Mouse (Mus musculus) stomach, postnatal 0 days (tissue): ENCODE data around the gene Sec16a.

Source experiments
- CTCF ChIP-seq: IDR thresholded peaks from 2 replicates; pipeline ENCODE4 v1.5.1; 2016; ENCODE audit warnings: antibody characterized with exemption, low read depth, mild to moderate bottlenecking, moderate library complexity
- EP300 ChIP-seq: optimal IDR thresholded peaks from 2 replicates; pipeline ENCODE3; 2016; ENCODE audit warnings: antibody characterized with exemption

- peak; percentile 63 for TF ChIP-seq CTCF
- TF ChIP-seq EP300 = no peak
Observed at GRCm38 (mm10) chr2:26474789-26475504, 29.9 kb upstream of the Sec16a start.
